Mouse (Mus musculus): ENCODE measurements around the gene Hcls1.

Hcls1 gene

GRCm38 (mm10) chr16:36930231-36931136 lies 4.3 kb upstream of the Hcls1 start:
- no peak for DNase-seq

- DNase-seq = no peak
Observed at GRCm38 (mm10) chr16:36931381-36931780, 3.4 kb upstream of the Hcls1 start.

- DNase-seq = no peak
Observed at GRCm38 (mm10) chr16:36931976-36932375, 2.8 kb upstream of the Hcls1 start.

- no peak for DNase-seq
Observed at GRCm38 (mm10) chr16:36932546-36932945, 2.2 kb upstream of the Hcls1 start.

GRCm38 (mm10) chr16:36934131-36934840 lies 497 bp upstream of the Hcls1 start:
- no peak for DNase-seq

GRCm38 (mm10) chr16:36935814-36936213 lies 1.0 kb downstream of the Hcls1 start:
- no peak for DNase-seq

GRCm38 (mm10) chr16:36941137-36941727 lies 6.4 kb downstream of the Hcls1 start:
- DNase-seq = peak; percentile 49

GRCm38 (mm10) chr16:36941895-36942294 lies 7.1 kb downstream of the Hcls1 start:
- no peak for DNase-seq

GRCm38 (mm10) chr16:36943591-36943990 lies 8.8 kb downstream of the Hcls1 start:
- DNase-seq = no peak

GRCm38 (mm10) chr16:36944895-36945424 lies 10.2 kb downstream of the Hcls1 start:
- no peak for DNase-seq

GRCm38 (mm10) chr16:36946459-36947159 lies 11.8 kb downstream of the Hcls1 start:
- no peak for DNase-seq

- no peak for DNase-seq
Observed at GRCm38 (mm10) chr16:36947646-36948197, 12.9 kb downstream of the Hcls1 start.

GRCm38 (mm10) chr16:36949614-36950336 lies 15.0 kb downstream of the Hcls1 start:
- DNase-seq = no peak

GRCm38 (mm10) chr16:36951029-36951428 lies 16.2 kb downstream of the Hcls1 start:
- no peak for DNase-seq

- no peak for DNase-seq
Observed at GRCm38 (mm10) chr16:36955106-36955505, 20.3 kb downstream of the Hcls1 start.

GRCm38 (mm10) chr16:36963415-36963814 lies 28.6 kb downstream of the Hcls1 start:
- no peak for DNase-seq

- DNase-seq = no peak
Observed at GRCm38 (mm10) chr16:36979127-36979526, 44.3 kb downstream of the Hcls1 start.

- no peak for DNase-seq
Observed at GRCm38 (mm10) chr16:36983796-36984195, 49.0 kb downstream of the Hcls1 start.

- DNase-seq = peak; percentile 44
Observed at GRCm38 (mm10) chr16:36985636-36986042, 50.9 kb downstream of the Hcls1 start.

GRCm38 (mm10) chr16:36987399-36987798 lies 52.6 kb downstream of the Hcls1 start:
- DNase-seq = no peak

GRCm38 (mm10) chr16:36988066-36988465 lies 53.3 kb downstream of the Hcls1 start:
- DNase-seq = no peak

GRCm38 (mm10) chr16:36989493-36989892 lies 54.7 kb downstream of the Hcls1 start:
- no peak for DNase-seq

All from layer of hippocampus, adult 9-11 months (tissue).